Mouse (Mus musculus) heart, embryonic 11.5 days (tissue): ENCODE data around the gene Siah2. TPM values are rescaled to one million over a fixed set of nuclear protein-coding genes. Genes with fewer than 3 reads are reported as not detected.
A peak's percentile ranks its signal among the peaks of the same experiment; 100 is the strongest.

Experiments
- ATAC-seq: fragments of 200-750 bp; cut with Nextera tagmentation; replicated peaks from 2 replicates; pipeline ENCODE4 v1.8.0; 2017; ENCODE audit warnings: moderate library complexity; ENCODE audit not compliant: insufficient number of reproducible peaks, low FRiP score, low TSS enrichment
- H3K27ac ChIP-seq: fragments of 300-500 bp; sonication (generic); 2 replicates; pipeline ENCODE4 v1.5.1; 2014; ENCODE audit warnings: mild to moderate bottlenecking, low read depth, low read length
- H3K27me3 ChIP-seq: fragments of 300-500 bp; sonication (generic); 2 replicates; pipeline ENCODE4 v1.6.1; 2014; ENCODE audit warnings: mild to moderate bottlenecking, low read length, mixed read lengths; ENCODE audit not compliant: control insufficient read depth, insufficient read depth
- H3K36me3 ChIP-seq: fragments of 300-500 bp; sonication (generic); 2 replicates; pipeline ENCODE4 v1.6.1; 2014; ENCODE audit warnings: mild to moderate bottlenecking, low read length, moderate library complexity, mixed read lengths; ENCODE audit not compliant: control insufficient read depth, insufficient read depth
- H3K4me1 ChIP-seq: fragments of 300-500 bp; sonication (generic); 2 replicates; pipeline ENCODE4 v1.6.1; 2014; ENCODE audit warnings: low read length; ENCODE audit not compliant: control insufficient read depth, insufficient read depth
- H3K4me2 ChIP-seq: fragments of 300-500 bp; sonication (generic); 2 replicates; pipeline ENCODE4 v1.6.1; 2014; ENCODE audit warnings: mild to moderate bottlenecking, moderate library complexity
- H3K4me3 ChIP-seq: fragments of 300-500 bp; sonication (generic); 2 replicates; pipeline ENCODE4 v1.5.1; 2014; ENCODE audit warnings: low read depth, low read length
- H3K9ac ChIP-seq: fragments of 300-500 bp; sonication (generic); 2 replicates; pipeline ENCODE4 v1.6.1; 2014; ENCODE audit warnings: mild to moderate bottlenecking, low read depth, low read length, moderate library complexity
- H3K9me3 ChIP-seq: fragments of 300-500 bp; sonication (generic); replicated peaks from 2 replicates; pipeline ENCODE4 v1.6.1; 2016; ENCODE audit warnings: low read length; ENCODE audit not compliant: control insufficient read depth
- WGBS: fragments of 180-500 bp; shearing (Covaris S2); extraction: QIAGEN DNeasy Blood & Tissue Kit; methylation state at CpG from one replicate; pipeline ENCODE4 v1.1.7; 2014; ENCODE audit not compliant: insufficient replicate concordance; 5-methylcytosine and 5-hydroxymethylcytosine counted together
- polyA plus RNA-seq: library from polyadenylated mRNA; unstranded; fragments of >200 nt; fragmentation: Nextera tagmentation; extraction: Ambion mirVana; gene quantifications from 2 replicates; pipeline ENCODE4 v1.2.1, GENCODE M21; 2014

Siah2 gene
- polyA plus RNA-seq, 1 experiment from 2014 or later: 5.4 TPM

- Histone ChIP-seq H3K4me3 (no peak overlapping the region), H3K9me3 (no peaks in the 10 kb centered on the region), H3K36me3 (no peaks in the 10 kb centered on the region), H3K4me2 (no peak overlapping the region), H3K27me3 (no peaks in the 10 kb centered on the region), H3K27ac (no peak overlapping the region), H3K9ac (no peak overlapping the region), H3K4me1 (no peaks in the 10 kb centered on the region)
- no peak for ATAC-seq
Measured at GRCm38 (mm10) chr3:58724815-58725214, 32.6 kb upstream of the Siah2 start.

GRCm38 (mm10) chr3:58723656-58724055 lies 31.5 kb upstream of the Siah2 start:
- no peaks in the 10 kb centered on the region for H3K4me1 ChIP-seq
- ATAC-seq: no peak
- H3K9ac ChIP-seq: no peak overlapping the region
- WGBS: 91% methylated on average over 2 of the region's 2 CpGs
- no peak overlapping the region for H3K4me3 ChIP-seq
- no peak overlapping the region for H3K4me2 ChIP-seq
- H3K27me3 ChIP-seq: no peaks in the 10 kb centered on the region
- H3K9me3 ChIP-seq: no peaks in the 10 kb centered on the region
- no peak overlapping the region for H3K27ac ChIP-seq
- no peaks in the 10 kb centered on the region for H3K36me3 ChIP-seq

- 74% methylated on average over 9 of the region's 9 CpGs for WGBS
Measured at GRCm38 (mm10) chr3:58719461-58720230, 27.4 kb upstream of the Siah2 start.

GRCm38 (mm10) chr3:58716705-58717104 lies 24.5 kb upstream of the Siah2 start:
- Histone ChIP-seq H3K4me2 (no peak overlapping the region), H3K9ac (no peak overlapping the region), H3K36me3 (no peaks in the 10 kb centered on the region), H3K27ac (no peak overlapping the region), H3K4me1 (peaks cover 11% of the 10 kb centered on the region), H3K27me3 (no peaks in the 10 kb centered on the region), H3K4me3 (no peak overlapping the region), H3K9me3 (0 out of 2 replicates have a peak, but pooled peaks cover 3% of the 10 kb centered on the region)
- 42% methylated on average over 2 of the region's 2 CpGs for WGBS
- no peak for ATAC-seq

More at GRCm38 (mm10) chr3:58719461-58720230, 27.4 kb upstream of the Siah2 start:
- no peak overlapping the region for H3K27ac ChIP-seq
- peaks cover 4% of the 10 kb centered on the region; the same call in 1 of the 2 replicates for H3K4me1 ChIP-seq
- no peak overlapping the region for H3K9ac ChIP-seq
- H3K27me3 ChIP-seq: no peaks in the 10 kb centered on the region
- H3K4me3 ChIP-seq: no peak overlapping the region
- H3K4me2 ChIP-seq: no peak overlapping the region
- H3K36me3 ChIP-seq: no peaks in the 10 kb centered on the region
- H3K9me3 ChIP-seq: 0 out of 2 replicates have a peak, but pooled peaks cover 3% of the 10 kb centered on the region
- ATAC-seq: no peak

GRCm38 (mm10) chr3:58714767-58715166 lies 22.6 kb upstream of the Siah2 start:
- Histone ChIP-seq H3K36me3 (no peaks in the 10 kb centered on the region), H3K4me2 (no peak overlapping the region), H3K9ac (no peak overlapping the region), H3K4me1 (peaks cover 11% of the 10 kb centered on the region), H3K4me3 (no peak overlapping the region), H3K9me3 (0 out of 2 replicates have a peak, but pooled peaks cover 3% of the 10 kb centered on the region), H3K27me3 (no peaks in the 10 kb centered on the region), H3K27ac (peak overlapping the region; percentile 70; the same call in 1 of the 2 replicates)
- no peak for ATAC-seq
- 19% methylated on average over 2 of the region's 2 CpGs for WGBS

GRCm38 (mm10) chr3:58714034-58714433 lies 21.8 kb upstream of the Siah2 start:
- H3K9ac ChIP-seq: no peak overlapping the region
- H3K4me2 ChIP-seq: no peak overlapping the region
- no peaks in the 10 kb centered on the region for H3K36me3 ChIP-seq
- peaks cover 11% of the 10 kb centered on the region for H3K4me1 ChIP-seq
- 0 out of 2 replicates have a peak, but pooled peaks have one; percentile 26 for ATAC-seq
- 0 out of 2 replicates have a peak, but pooled peaks cover 3% of the 10 kb centered on the region for H3K9me3 ChIP-seq
- WGBS: 22% methylated on average over 2 of the region's 2 CpGs
- H3K4me3 ChIP-seq: no peak overlapping the region
- no peaks in the 10 kb centered on the region for H3K27me3 ChIP-seq
- H3K27ac ChIP-seq: peak overlapping the region; percentile 70

- no peak for ATAC-seq
- Histone ChIP-seq H3K27ac (no peak overlapping the region), H3K4me1 (peaks cover 11% of the 10 kb centered on the region), H3K9me3 (0 out of 2 replicates have a peak, but pooled peaks cover 3% of the 10 kb centered on the region), H3K27me3 (no peaks in the 10 kb centered on the region), H3K4me3 (no peak overlapping the region), H3K4me2 (no peak overlapping the region), H3K36me3 (no peaks in the 10 kb centered on the region), H3K9ac (no peak overlapping the region)
- WGBS: 87% methylated on average over 4 of the region's 4 CpGs
Measured at GRCm38 (mm10) chr3:58713191-58713590, 21.0 kb upstream of the Siah2 start.

- no peaks in the 10 kb centered on the region for H3K4me1 ChIP-seq
- no peak overlapping the region for H3K27ac ChIP-seq
- H3K36me3 ChIP-seq: no peaks in the 10 kb centered on the region
- H3K4me3 ChIP-seq: no peak overlapping the region
- H3K9me3 ChIP-seq: no peaks in the 10 kb centered on the region
- no peaks in the 10 kb centered on the region for H3K27me3 ChIP-seq
- H3K9ac ChIP-seq: no peak overlapping the region
- no peak for ATAC-seq
- WGBS: 75% methylated on average over 4 of the region's 4 CpGs
- H3K4me2 ChIP-seq: no peak overlapping the region
Measured at GRCm38 (mm10) chr3:58704547-58704946, 12.3 kb upstream of the Siah2 start.

- Histone ChIP-seq H3K27me3 (no peaks in the 10 kb centered on the region), H3K27ac (no peak overlapping the region), H3K4me3 (no peak overlapping the region), H3K4me2 (no peak overlapping the region), H3K4me1 (no peaks in the 10 kb centered on the region), H3K9me3 (no peaks in the 10 kb centered on the region), H3K9ac (no peak overlapping the region), H3K36me3 (no peaks in the 10 kb centered on the region)
- 80% methylated on average over 9 of the region's 9 CpGs for WGBS
- no peak for ATAC-seq
Measured at GRCm38 (mm10) chr3:58703748-58704147, 11.5 kb upstream of the Siah2 start.
